Mouse (Mus musculus): ENCODE measurements around the gene Ascc1.

DNA sequence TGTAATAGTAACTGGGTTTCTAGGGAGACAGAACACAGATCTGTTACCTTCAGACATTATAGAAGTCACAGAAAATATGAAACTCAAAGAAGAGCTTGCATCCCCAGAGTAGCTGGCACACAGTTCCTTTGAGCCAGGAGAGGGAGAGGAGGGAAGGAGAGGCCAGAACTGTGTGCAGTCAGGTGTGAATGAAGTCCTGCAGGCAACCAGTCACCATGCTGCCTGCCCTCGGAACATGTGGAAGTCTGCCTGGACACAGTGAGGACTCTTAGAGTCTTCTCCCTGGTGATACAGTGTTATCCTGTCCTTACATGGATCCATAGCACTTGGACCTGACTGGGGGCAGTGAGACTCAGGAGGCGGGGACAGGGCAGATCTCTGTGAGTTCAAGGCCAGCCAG lies 89.7 kb downstream of the Ascc1 start:
- TF ChIP-seq EP300 (IDR thresholded peaks at IDR 0.05; ENCODE audit: low read depth) (no peak), CTCF (IDR thresholded peaks at IDR 0.05; ENCODE audit: low read depth) (no peak)

Measured in liver, postnatal 0 days (tissue).